Mouse (Mus musculus) neural tube, embryonic 12.5 days (tissue): ENCODE results near the gene Plxdc1. TPM values are rescaled to one million over a fixed set of nuclear protein-coding genes. Genes with fewer than 3 reads are reported as not detected.
A peak's percentile ranks its signal among the peaks of the same experiment; 100 is the strongest.

ENCODE experiments used
- ATAC-seq: fragments of 200-750 bp; cut with Nextera tagmentation; 2 replicates; pipeline ENCODE4 v1.8.0; 2017; ENCODE audit warnings: low read depth, mild to moderate bottlenecking, moderate TSS enrichment, moderate library complexity; ENCODE audit not compliant: low FRiP score
- H3K27ac ChIP-seq: fragments of 300-500 bp; sonication (generic); 2 replicates; pipeline ENCODE4 v1.5.1; 2016
- H3K27me3 ChIP-seq: fragments of 300-500 bp; sonication (generic); replicated peaks from 2 replicates; pipeline ENCODE4 v1.6.1; 2016; ENCODE audit warnings: mild to moderate bottlenecking
- H3K36me3 ChIP-seq: fragments of 300-500 bp; sonication (generic); 2 replicates; pipeline ENCODE4 v1.6.1; 2016; ENCODE audit warnings: mild to moderate bottlenecking
- H3K4me1 ChIP-seq: fragments of 300-500 bp; sonication (generic); 2 replicates; pipeline ENCODE4 v1.6.1; 2016
- H3K4me2 ChIP-seq: fragments of 300-500 bp; sonication (generic); replicated peaks from 2 replicates; pipeline ENCODE4 v1.6.1; 2016; ENCODE audit warnings: mild to moderate bottlenecking
- H3K4me3 ChIP-seq: fragments of 300-500 bp; sonication (generic); 2 replicates; pipeline ENCODE4 v1.5.1; 2016
- H3K9ac ChIP-seq: fragments of 300-500 bp; sonication (generic); 2 replicates; pipeline ENCODE4 v1.6.1; 2016; ENCODE audit warnings: mild to moderate bottlenecking
- H3K9me3 ChIP-seq: fragments of 300-500 bp; sonication (generic); 2 replicates; pipeline ENCODE4 v1.6.1; 2016; ENCODE audit warnings: mild to moderate bottlenecking
- WGBS: fragments of 180-500 bp; shearing (Covaris S2); methylation state at CpG from one replicate; pipeline ENCODE4 v1.1.7; 2016; 5-methylcytosine and 5-hydroxymethylcytosine counted together
- polyA plus RNA-seq: library from polyadenylated mRNA; unstranded; fragments of >200 nt; fragmentation: Nextera tagmentation; extraction: Ambion mirVana; gene quantifications from 2 replicates; pipeline ENCODE4 v1.2.1, GENCODE M21; 2016

The Plxdc1 gene
- polyA plus RNA-seq, 1 experiment from 2014 or later = 0.24 TPM

GRCm38 (mm10) chr11:97959300-97959680 is 27.0 kb downstream of the Plxdc1 start:
- Histone ChIP-seq H3K4me2 (no peak overlapping the region), H3K27me3 (no peaks in the 10 kb centered on the region), H3K9me3 (no peaks in the 10 kb centered on the region), H3K36me3 (no peaks in the 10 kb centered on the region), H3K27ac (no peak overlapping the region), H3K9ac (no peak overlapping the region), H3K4me3 (no peak overlapping the region), H3K4me1 (peaks cover 19% of the 10 kb centered on the region)
- ATAC-seq = no peak
- WGBS = 66% methylated on average over 5 of the region's 5 CpGs

GRCm38 (mm10) chr11:97958641-97959299 is 27.5 kb downstream of the Plxdc1 start:
- no peak for ATAC-seq

GRCm38 (mm10) chr11:97956905-97957560 is 29.2 kb downstream of the Plxdc1 start:
- 39% methylated on average over 6 of the region's 6 CpGs for WGBS
- ATAC-seq = no peak

More at GRCm38 (mm10) chr11:97958641-97959299, 27.5 kb downstream of the Plxdc1 start:
- Histone ChIP-seq H3K27ac (no peak overlapping the region), H3K9me3 (no peaks in the 10 kb centered on the region), H3K4me2 (no peak overlapping the region), H3K4me1 (peaks cover 20% of the 10 kb centered on the region), H3K36me3 (no peaks in the 10 kb centered on the region), H3K4me3 (no peak overlapping the region), H3K27me3 (no peaks in the 10 kb centered on the region), H3K9ac (no peak overlapping the region)
- WGBS = 82% methylated on average over 7 of the region's 7 CpGs

DNA sequence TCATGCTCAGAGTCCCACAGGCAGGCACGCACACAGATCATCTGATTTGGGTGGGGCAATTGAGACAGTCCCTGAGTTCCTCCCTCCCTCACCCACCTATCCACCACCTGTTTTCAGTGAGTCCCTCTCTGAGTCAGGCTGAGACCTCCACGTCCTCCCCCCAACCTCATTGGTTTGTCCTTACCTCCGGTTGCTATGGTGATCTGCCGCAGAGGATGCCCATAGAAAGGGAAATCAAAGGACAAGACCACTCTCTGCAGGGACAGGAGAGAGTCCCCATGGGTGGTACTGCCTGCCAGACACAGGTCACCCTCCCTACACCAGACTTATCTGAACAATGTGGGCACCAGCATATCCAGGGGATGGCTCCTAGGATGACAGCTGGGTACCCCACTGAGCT is 30.3 kb downstream of the Plxdc1 start:
- peaks cover 20% of the 10 kb centered on the region for H3K4me1 ChIP-seq
- H3K36me3 ChIP-seq = no peaks in the 10 kb centered on the region
- H3K4me2 ChIP-seq = no peak overlapping the region
- no peaks in the 10 kb centered on the region for H3K9me3 ChIP-seq
- H3K27ac ChIP-seq = no peak overlapping the region
- no peak overlapping the region for H3K4me3 ChIP-seq
- no peak for ATAC-seq
- WGBS = 38% methylated on average over 4 of the region's 4 CpGs
- H3K27me3 ChIP-seq = no peaks in the 10 kb centered on the region
- H3K9ac ChIP-seq = no peak overlapping the region

More at GRCm38 (mm10) chr11:97956905-97957560, 29.2 kb downstream of the Plxdc1 start:
- no peak overlapping the region for H3K9ac ChIP-seq
- H3K27me3 ChIP-seq = no peaks in the 10 kb centered on the region
- H3K4me1 ChIP-seq = peaks cover 20% of the 10 kb centered on the region
- no peaks in the 10 kb centered on the region for H3K9me3 ChIP-seq
- H3K4me3 ChIP-seq = no peak overlapping the region
- H3K4me2 ChIP-seq = no peak overlapping the region
- no peak overlapping the region for H3K27ac ChIP-seq
- H3K36me3 ChIP-seq = no peaks in the 10 kb centered on the region

- Histone ChIP-seq H3K27me3 (no peaks in the 10 kb centered on the region), H3K9ac (no peak overlapping the region), H3K4me3 (no peak overlapping the region), H3K4me1 (peaks cover 21% of the 10 kb centered on the region), H3K36me3 (no peaks in the 10 kb centered on the region), H3K9me3 (no peaks in the 10 kb centered on the region), H3K4me2 (no peak overlapping the region), H3K27ac (no peak overlapping the region)
- 89% methylated on average over 9 of the region's 9 CpGs for WGBS
- no peak for ATAC-seq
Observed at GRCm38 (mm10) chr11:97955146-97955902, 30.9 kb downstream of the Plxdc1 start.

DNA sequence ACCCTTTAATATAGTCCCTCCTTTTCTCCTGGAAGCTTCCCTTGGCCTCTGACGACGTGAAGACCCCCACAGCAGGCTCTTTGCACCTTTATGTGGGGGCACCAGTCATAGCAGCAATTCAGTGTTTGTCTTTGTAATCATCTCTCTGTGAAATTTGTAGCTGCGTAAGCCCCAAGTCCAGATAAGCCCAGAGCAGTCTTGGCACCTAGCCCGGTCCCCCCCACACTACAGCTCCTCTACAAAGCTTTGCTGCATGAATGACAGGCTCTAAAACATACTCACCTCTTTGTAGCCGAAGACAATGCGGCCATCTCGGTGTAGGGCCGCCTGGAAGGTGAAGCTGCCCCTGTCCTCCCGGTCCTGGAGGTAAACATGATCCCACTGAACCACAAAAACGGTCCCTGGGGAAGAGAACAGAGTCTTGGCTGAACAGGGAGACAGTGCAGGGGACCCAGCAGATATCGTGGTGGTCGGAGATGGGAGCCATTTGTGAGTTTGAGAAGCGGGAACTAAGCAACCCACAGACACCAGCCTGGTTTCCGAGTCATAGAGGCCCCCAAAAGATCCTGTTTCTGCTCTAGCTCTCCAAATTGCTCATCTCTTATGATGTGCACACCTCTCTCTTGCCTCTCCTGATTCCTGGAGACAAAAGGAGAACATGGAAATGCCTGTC is 31.6 kb downstream of the Plxdc1 start:
- peaks cover 27% of the 10 kb centered on the region for H3K4me1 ChIP-seq
- no peak for ATAC-seq

GRCm38 (mm10) chr11:97953939-97954275 is 32.3 kb downstream of the Plxdc1 start:
- no peak for ATAC-seq
- Histone ChIP-seq H3K27me3 (no peaks in the 10 kb centered on the region), H3K4me2 (no peak overlapping the region), H3K4me3 (no peak overlapping the region), H3K9ac (no peak overlapping the region), H3K36me3 (no peaks in the 10 kb centered on the region), H3K4me1 (peaks cover 30% of the 10 kb centered on the region), H3K9me3 (no peaks in the 10 kb centered on the region), H3K27ac (no peak overlapping the region)
- 93% methylated on average over 6 of the region's 6 CpGs for WGBS

More for the DNA sequence above, 31.6 kb downstream of the Plxdc1 start:
- H3K27me3 ChIP-seq = no peaks in the 10 kb centered on the region
- WGBS = 75% methylated on average over 14 of the region's 14 CpGs
- no peak overlapping the region for H3K4me3 ChIP-seq
- no peak overlapping the region for H3K9ac ChIP-seq
- H3K4me2 ChIP-seq = no peak overlapping the region
- no peak overlapping the region for H3K27ac ChIP-seq
- no peaks in the 10 kb centered on the region for H3K9me3 ChIP-seq
- H3K36me3 ChIP-seq = no peaks in the 10 kb centered on the region

DNA sequence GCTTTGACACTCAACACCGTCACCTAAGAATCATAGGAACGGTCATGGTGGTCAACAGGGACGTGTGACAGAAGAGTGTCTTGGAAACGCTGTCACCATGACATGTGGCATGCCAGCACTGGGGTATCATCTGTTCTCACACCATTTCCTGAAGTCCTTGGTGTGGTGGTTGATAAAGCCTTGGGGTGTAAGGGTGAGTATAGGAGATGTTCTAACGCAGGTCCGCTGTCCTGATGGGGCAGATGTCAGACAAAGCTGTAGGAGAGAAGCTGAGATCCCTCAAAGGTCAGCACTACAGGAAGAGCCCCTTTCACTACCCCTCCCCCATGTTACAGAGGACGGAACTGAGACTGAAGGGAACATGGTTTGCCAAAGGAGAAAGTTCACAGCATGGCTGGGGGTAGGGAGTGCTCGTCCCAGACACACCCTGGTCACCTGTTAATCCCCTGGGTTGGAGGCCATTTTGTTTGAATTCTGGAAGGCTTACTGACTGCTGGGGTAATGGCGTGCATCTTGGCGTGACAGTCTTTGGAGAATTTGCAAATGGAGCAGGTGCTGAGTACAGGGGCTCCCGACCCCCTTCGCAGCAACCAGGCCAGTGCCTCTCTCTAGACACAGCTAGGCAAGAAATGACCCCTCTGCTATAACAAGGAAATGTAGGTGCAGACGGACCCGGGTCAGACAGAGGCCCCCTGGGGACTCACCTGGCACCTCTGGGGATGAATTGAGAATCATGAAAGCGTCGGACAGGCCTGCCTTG is 32.9 kb downstream of the Plxdc1 start:
- no peak for ATAC-seq
- WGBS = 83% methylated on average over 16 of the region's 16 CpGs
- Histone ChIP-seq H3K4me2 (no peak overlapping the region), H3K4me1 (peaks cover 30% of the 10 kb centered on the region), H3K27ac (no peak overlapping the region), H3K9me3 (no peaks in the 10 kb centered on the region), H3K4me3 (no peak overlapping the region), H3K9ac (no peak overlapping the region), H3K36me3 (no peaks in the 10 kb centered on the region), H3K27me3 (no peaks in the 10 kb centered on the region)

GRCm38 (mm10) chr11:97952367-97953006 is 33.8 kb downstream of the Plxdc1 start:
- H3K4me1 ChIP-seq = peaks cover 29% of the 10 kb centered on the region
- H3K9ac ChIP-seq = no peak overlapping the region
- no peak overlapping the region for H3K27ac ChIP-seq
- no peaks in the 10 kb centered on the region for H3K9me3 ChIP-seq
- WGBS = 87% methylated on average over 1 of the region's 1 CpGs
- no peak overlapping the region for H3K4me2 ChIP-seq
- no peak overlapping the region for H3K4me3 ChIP-seq
- H3K27me3 ChIP-seq = no peaks in the 10 kb centered on the region
- no peak for ATAC-seq
- H3K36me3 ChIP-seq = no peaks in the 10 kb centered on the region

DNA sequence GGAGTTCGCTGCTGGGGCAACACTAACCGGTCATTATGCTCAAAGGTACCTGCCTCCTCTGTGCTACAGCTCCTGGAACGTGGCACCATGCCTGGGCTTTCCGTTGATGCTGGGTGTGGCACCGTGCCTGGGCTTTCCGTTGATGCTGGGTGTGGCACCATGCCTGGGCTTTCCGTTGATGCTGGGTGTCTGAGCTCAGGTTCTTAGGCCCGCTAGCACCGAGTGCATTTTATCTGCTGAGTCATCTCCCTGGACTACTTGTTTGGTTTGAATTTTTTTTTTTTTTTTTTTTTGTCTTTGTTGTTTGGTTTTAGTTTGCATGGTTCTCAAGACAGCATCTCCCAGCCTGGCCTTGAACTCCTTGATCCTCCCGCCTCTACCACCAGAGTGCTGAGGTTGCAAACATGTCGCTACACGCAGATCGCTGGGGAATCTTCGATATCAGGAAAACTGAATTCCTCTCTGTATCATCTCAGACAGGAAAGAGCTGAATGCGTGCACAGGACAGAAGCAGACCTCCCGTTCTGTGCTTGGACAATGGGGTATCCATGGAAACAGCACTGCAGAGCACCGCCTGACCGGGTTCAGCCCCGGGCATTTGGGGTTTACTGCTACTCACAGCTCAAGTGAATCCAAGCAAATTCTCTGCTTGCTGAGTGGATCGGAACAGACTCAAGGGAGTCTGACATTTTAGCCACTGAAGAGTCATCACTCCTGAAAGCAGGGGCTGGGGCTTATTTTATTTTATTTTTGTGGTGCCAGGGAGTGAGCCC is 36.4 kb downstream of the Plxdc1 start:
- no peak overlapping the region; the same call in 1 of the 2 replicates for H3K27ac ChIP-seq
- H3K4me1 ChIP-seq = peaks cover 15% of the 10 kb centered on the region
- ATAC-seq = peak; percentile 75; the same call in 1 of the 2 replicates
- H3K36me3 ChIP-seq = no peaks in the 10 kb centered on the region
- H3K9me3 ChIP-seq = no peaks in the 10 kb centered on the region
- 41% methylated on average over 20 of the region's 20 CpGs for WGBS
- no peaks in the 10 kb centered on the region for H3K27me3 ChIP-seq
- H3K4me3 ChIP-seq = no peak overlapping the region
- no peak overlapping the region for H3K9ac ChIP-seq
- peak overlapping the region; percentile 21; the same call in 1 of the 2 replicates for H3K4me2 ChIP-seq

GRCm38 (mm10) chr11:97947426-97947825 is 38.8 kb downstream of the Plxdc1 start:
- no peak overlapping the region for H3K9ac ChIP-seq
- ATAC-seq = no peak
- no peak overlapping the region for H3K4me2 ChIP-seq
- no peak overlapping the region for H3K4me3 ChIP-seq
- H3K9me3 ChIP-seq = no peaks in the 10 kb centered on the region
- H3K27me3 ChIP-seq = no peaks in the 10 kb centered on the region
- H3K4me1 ChIP-seq = peaks cover 10% of the 10 kb centered on the region
- 16% methylated on average over 7 of the region's 7 CpGs for WGBS
- H3K36me3 ChIP-seq = no peaks in the 10 kb centered on the region
- H3K27ac ChIP-seq = no peak overlapping the region
